In genomic region chr2:14847188-14847587, GRCm38 (mm10) we compare ENCODE assay signal across 21 mouse cellular contexts.
A peak's percentile ranks its signal among the peaks of the same experiment; 100 is the strongest.
DNase-seq lines count a peak whose midpoint lies in the region; ATAC-seq and TF ChIP-seq lines count a peak whose summit lies in the region.
"Had no signal": no experiment of that assay in that cellular context is flagged by ENCODE, and none has a peak within 500 bp of the region (broad histone marks: within the 10 kb centered on the region; RNA-seq: fewer than 3 reads in every experiment).

No protein-coding gene starts in this region.

- WGBS in forebrain, embryonic 14.5 days = 90% methylated on average over 1 of the region's 1 CpGs
- 93% methylated on average over 1 of the region's 1 CpGs for WGBS in forebrain, embryonic 12.5 days
- WGBS in forebrain, embryonic 16.5 days = 90% methylated on average over 1 of the region's 1 CpGs
- WGBS in forebrain, postnatal 0 days = 98% methylated on average over 1 of the region's 1 CpGs

- no peak overlapping the region for H3K9ac ChIP-seq in forebrain, embryonic 14.5 days (ENCODE audit: low read length)
- H3K9ac ChIP-seq in forebrain, embryonic 12.5 days = no peak overlapping the region
- H3K9ac ChIP-seq in forebrain, embryonic 16.5 days (replicated peaks; ENCODE audit: low read depth, low read length) = no peak overlapping the region
- H3K9ac ChIP-seq in forebrain, postnatal 0 days = no peak overlapping the region
- H3K9ac ChIP-seq: embryonic facial prominence, embryonic 13.5 days; embryonic facial prominence, embryonic 15.5 days had no signal

- H3K36me3 ChIP-seq in forebrain, embryonic 14.5 days (ENCODE audit: control insufficient read depth, insufficient read depth, low read length) = no peaks in the 10 kb centered on the region
- H3K36me3 ChIP-seq in forebrain, embryonic 12.5 days (replicated peaks) = no peaks in the 10 kb centered on the region
- H3K36me3 ChIP-seq in forebrain, embryonic 16.5 days (ENCODE audit: control insufficient read depth, insufficient read depth) = no peaks in the 10 kb centered on the region
- H3K36me3 ChIP-seq in forebrain, postnatal 0 days (ENCODE audit: insufficient read depth) = no peaks in the 10 kb centered on the region
- H3K36me3 ChIP-seq: embryonic facial prominence, embryonic 13.5 days; embryonic facial prominence, embryonic 15.5 days had no signal

- H3K4me2 ChIP-seq in forebrain, embryonic 14.5 days (ENCODE audit: low read length) = no peak overlapping the region
- H3K4me2 ChIP-seq in forebrain, embryonic 12.5 days = no peak overlapping the region
- no peak overlapping the region for H3K4me2 ChIP-seq in forebrain, embryonic 16.5 days (ENCODE audit: low read length)
- no peak overlapping the region for H3K4me2 ChIP-seq in forebrain, postnatal 0 days (ENCODE audit: low read depth)
- H3K4me2 ChIP-seq: embryonic facial prominence, embryonic 13.5 days; embryonic facial prominence, embryonic 15.5 days had no signal

- H3K4me3 ChIP-seq in forebrain, embryonic 14.5 days (ENCODE audit: low read depth, low read length) = no peak overlapping the region
- H3K4me3 ChIP-seq in forebrain, embryonic 12.5 days (replicated peaks) = no peak overlapping the region
- no peak overlapping the region for H3K4me3 ChIP-seq in forebrain, embryonic 16.5 days (replicated peaks; ENCODE audit: low read length)
- H3K4me3 ChIP-seq in forebrain, postnatal 0 days (ENCODE audit: low read depth, low read length) = no peak overlapping the region
- H3K4me3 ChIP-seq: embryonic facial prominence, embryonic 13.5 days; embryonic facial prominence, embryonic 15.5 days; erythroblast, embryonic 14.5 days had no signal

- H3K27ac ChIP-seq in forebrain, embryonic 14.5 days (ENCODE audit: low read depth, low read length) = no peak overlapping the region
- no peak overlapping the region for H3K27ac ChIP-seq in forebrain, embryonic 12.5 days
- no peak overlapping the region for H3K27ac ChIP-seq in forebrain, embryonic 16.5 days (ENCODE audit: low read length)
- no peak overlapping the region for H3K27ac ChIP-seq in forebrain, postnatal 0 days (ENCODE audit: low read depth, low read length)
- H3K27ac ChIP-seq: embryonic facial prominence, embryonic 13.5 days; embryonic facial prominence, embryonic 15.5 days had no signal

- peak; percentile 20; the same call in 1 of the 2 replicates for ATAC-seq in forebrain, embryonic 14.5 days
- no peak for ATAC-seq in forebrain, embryonic 12.5 days (ENCODE audit: low FRiP score)
- peak; percentile 83 for ATAC-seq in frontal cortex, adult (ENCODE audit: low TSS enrichment)
- ATAC-seq in forebrain, embryonic 16.5 days = peak; percentile 76
- ATAC-seq in forebrain, postnatal 0 days = peak; percentile 43

- H3K27me3 ChIP-seq in forebrain, embryonic 14.5 days (replicated peaks; ENCODE audit: control insufficient read depth, insufficient read depth, low read length) = no peaks in the 10 kb centered on the region
- no peaks in the 10 kb centered on the region for H3K27me3 ChIP-seq in forebrain, embryonic 12.5 days
- H3K27me3 ChIP-seq in forebrain, embryonic 16.5 days (replicated peaks; ENCODE audit: control insufficient read depth, insufficient read depth, low read length) = no peaks in the 10 kb centered on the region
- H3K27me3 ChIP-seq in forebrain, postnatal 0 days (ENCODE audit: insufficient read depth, low read length) = no peaks in the 10 kb centered on the region
- H3K27me3 ChIP-seq: embryonic facial prominence, embryonic 13.5 days; embryonic facial prominence, embryonic 15.5 days had no signal

- no peaks in the 10 kb centered on the region for H3K4me1 ChIP-seq in forebrain, embryonic 14.5 days (ENCODE audit: control insufficient read depth, insufficient read depth, low read length)
- H3K4me1 ChIP-seq in forebrain, embryonic 12.5 days = peaks cover 12% of the 10 kb centered on the region
- H3K4me1 ChIP-seq in forebrain, embryonic 16.5 days (replicated peaks; ENCODE audit: control insufficient read depth, insufficient read depth, low read length) = no peaks in the 10 kb centered on the region
- H3K4me1 ChIP-seq in forebrain, postnatal 0 days (ENCODE audit: insufficient read depth) = no peaks in the 10 kb centered on the region
- H3K4me1 ChIP-seq: embryonic facial prominence, embryonic 13.5 days; embryonic facial prominence, embryonic 15.5 days had no signal

- no peaks in the 10 kb centered on the region for H3K9me3 ChIP-seq in forebrain, embryonic 14.5 days (replicated peaks; ENCODE audit: control insufficient read depth, low read length)
- no peaks in the 10 kb centered on the region for H3K9me3 ChIP-seq in forebrain, embryonic 12.5 days
- no peaks in the 10 kb centered on the region for H3K9me3 ChIP-seq in forebrain, embryonic 16.5 days (ENCODE audit: control insufficient read depth, low read length)
- no peaks in the 10 kb centered on the region for H3K9me3 ChIP-seq in forebrain, postnatal 0 days (ENCODE audit: low read length)
- H3K9me3 ChIP-seq: embryonic facial prominence, embryonic 13.5 days; embryonic facial prominence, embryonic 15.5 days had no signal

- DNase-seq in forebrain, embryonic 14.5 days (ENCODE audit: low spot score) = no peak
- DNase-seq in frontal cortex, postnatal 10 days (ENCODE audit: low spot score in 2 of 2) = no peak
- DNase-seq in forebrain, postnatal 0 days = no peak
- DNase-seq in right cerebral cortex, postnatal 4 days = no peak
- no peak for DNase-seq in left cerebral cortex, adult 9 months (ENCODE audit: low spot score in 2 of 2)
- DNase-seq: adrenal gland, adult 2 months; adrenal gland, postnatal 10 days; adrenal gland, postnatal 25 days; cerebellum, adult 11 months; cerebellum, adult 18-20 months; cerebellum, adult 8-10 months; cerebellum, adult 9-11 months; cerebellum, postnatal 14 days; cerebellum, postnatal 36 days; embryo, embryonic 11 days had no signal

- no peak for TF ChIP-seq CTCF in forebrain, postnatal 0 days (IDR thresholded peaks at IDR 0.05; ENCODE audit: low read depth)
